18 mouse cellular contexts compared by ENCODE assay signal in genomic region chr17:31422381-31422780, GRCm38 (mm10).
"Had no signal": no experiment of that assay in that cellular context is flagged by ENCODE, and none has a peak within 500 bp of the region (broad histone marks: within the 10 kb centered on the region; RNA-seq: fewer than 3 reads in every experiment).

No protein-coding gene starts in this region.

- DNase-seq: kidney, postnatal 25 days; layer of hippocampus, adult 9-11 months; layer of hippocampus, postnatal 36 days; liver, embryonic 13.5 days; lung, adult 2 months; lung, postnatal 14 days; midbrain, embryonic 14.5 days; right cerebral cortex, adult 18-20 months; right cerebral cortex, postnatal 14 days; right cerebral cortex, postnatal 4 days; thymus, postnatal 25 days had no signal

- H3K27ac ChIP-seq: kidney, postnatal 0 days; layer of hippocampus, adult 2 months; left cerebral cortex, adult 2 months; liver, embryonic 13.5 days; neural tube, embryonic 12.5 days; neural tube, embryonic 15.5 days; stomach, embryonic 15.5 days had no signal

- H3K9ac ChIP-seq: liver, embryonic 13.5 days; neural tube, embryonic 12.5 days; neural tube, embryonic 15.5 days; stomach, embryonic 15.5 days had no signal

- H3K4me2 ChIP-seq: liver, embryonic 13.5 days; midbrain, embryonic 11.5 days; neural tube, embryonic 12.5 days; neural tube, embryonic 15.5 days; stomach, embryonic 15.5 days had no signal

- H3K27me3 ChIP-seq: liver, embryonic 13.5 days; neural tube, embryonic 12.5 days; neural tube, embryonic 15.5 days; stomach, embryonic 15.5 days had no signal

- H3K9me3 ChIP-seq: liver, embryonic 13.5 days; neural tube, embryonic 12.5 days; neural tube, embryonic 15.5 days; stomach, embryonic 15.5 days had no signal

- H3K4me3 ChIP-seq: layer of hippocampus, adult 2 months; left cerebral cortex, adult 2 months; liver, embryonic 13.5 days; neural tube, embryonic 12.5 days; neural tube, embryonic 15.5 days; stomach, embryonic 15.5 days had no signal

- H3K36me3 ChIP-seq: liver, embryonic 13.5 days had no signal
